Mouse (Mus musculus): Measurements from ENCODE around the gene Aig1.

GRCm38 (mm10) chr10:13690773-13691172, 178.0 kb downstream of the Aig1 start:
- no peak for TF ChIP-seq CTCF (IDR thresholded peaks at IDR 0.05; ENCODE audit: control insufficient read depth, insufficient read depth, insufficient read length)
- no peak for TF ChIP-seq USF1 (IDR thresholded peaks at IDR 0.05; ENCODE audit: low read depth)
- TF ChIP-seq MYOD1 (IDR thresholded peaks at IDR 0.05; ENCODE audit: control insufficient read depth, insufficient read length, low read depth), result no peak
- no peak for TF ChIP-seq CEBPB (IDR thresholded peaks at IDR 0.05; ENCODE audit: low read depth)
